Mouse (Mus musculus) retina, postnatal 7 days (tissue): ENCODE data around the gene Plscr1.

Experiments
- DNase-seq: peaks from one replicate; pipeline ENCODE4 v3.0.0-alpha.2; 2012; ENCODE audit warnings: low read depth, low spot score

The Plscr1 gene

DNA sequence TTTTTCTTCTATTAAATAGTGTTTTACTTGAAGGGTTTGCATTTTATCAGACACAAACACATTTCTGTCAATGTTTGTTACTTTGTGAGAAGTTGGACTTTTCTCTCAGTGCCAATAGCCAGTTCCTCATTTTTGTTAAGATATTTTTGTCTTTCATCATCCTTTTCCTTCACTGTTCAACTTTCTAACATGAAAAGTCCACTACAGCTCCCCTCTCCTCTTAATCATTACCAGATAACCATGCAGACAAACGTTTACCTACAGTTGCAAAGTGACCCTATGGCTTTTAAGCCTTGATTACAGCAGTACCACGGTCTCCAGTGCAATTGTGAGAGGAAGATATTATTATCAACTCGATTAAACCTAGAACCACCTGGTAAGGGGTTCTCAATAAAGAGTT lies 51.7 kb downstream of the Plscr1 start:
- no peak for DNase-seq

DNA sequence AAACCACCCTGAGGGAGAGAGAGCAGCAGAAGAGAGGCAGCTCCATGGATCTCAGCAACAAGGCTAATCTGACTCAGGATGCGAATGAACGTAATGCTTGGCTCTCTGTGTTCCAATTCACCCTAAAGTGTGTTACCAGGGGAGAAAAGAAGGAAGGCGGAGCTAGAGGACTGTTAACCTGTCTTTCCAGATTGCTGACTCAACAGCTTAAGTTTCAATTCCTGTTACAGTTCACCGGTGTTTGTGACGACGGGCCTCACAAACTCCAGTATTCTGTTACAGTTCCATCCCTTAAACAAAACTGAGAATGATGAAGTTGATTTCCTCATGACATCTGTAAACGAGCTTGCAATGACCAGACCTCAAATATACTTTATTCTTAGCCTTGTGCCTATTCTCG lies 55.5 kb downstream of the Plscr1 start:
- no peak for DNase-seq

DNA sequence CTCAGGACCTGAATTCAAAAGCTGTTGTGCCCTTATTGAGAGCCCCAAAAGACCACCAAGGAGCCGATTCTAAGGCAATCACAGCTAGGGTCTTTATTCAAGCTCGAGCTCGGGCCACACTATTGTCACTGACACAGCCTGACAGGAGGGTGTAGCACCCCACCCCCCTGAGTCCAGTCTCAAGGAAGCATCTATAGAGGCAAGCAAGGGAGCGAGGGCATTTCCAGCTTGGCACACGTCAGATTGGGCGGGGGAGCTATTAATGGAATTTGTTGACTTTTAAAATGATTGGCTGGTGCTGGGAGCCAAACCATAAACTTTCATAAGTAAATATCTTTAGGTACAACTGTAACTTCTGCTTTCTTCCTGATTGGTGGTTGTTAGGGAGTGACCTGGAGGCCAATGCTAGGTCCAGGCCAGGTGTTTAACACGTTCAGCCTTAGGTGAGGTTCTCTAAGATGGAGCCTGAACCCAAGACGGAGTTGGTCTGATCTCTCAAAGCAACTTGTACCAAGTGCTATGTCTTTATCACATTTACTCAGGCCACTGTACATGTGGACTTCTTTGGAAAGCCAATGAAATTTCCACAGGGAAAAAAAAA lies 56.2 kb downstream of the Plscr1 start:
- no peak for DNase-seq

DNA sequence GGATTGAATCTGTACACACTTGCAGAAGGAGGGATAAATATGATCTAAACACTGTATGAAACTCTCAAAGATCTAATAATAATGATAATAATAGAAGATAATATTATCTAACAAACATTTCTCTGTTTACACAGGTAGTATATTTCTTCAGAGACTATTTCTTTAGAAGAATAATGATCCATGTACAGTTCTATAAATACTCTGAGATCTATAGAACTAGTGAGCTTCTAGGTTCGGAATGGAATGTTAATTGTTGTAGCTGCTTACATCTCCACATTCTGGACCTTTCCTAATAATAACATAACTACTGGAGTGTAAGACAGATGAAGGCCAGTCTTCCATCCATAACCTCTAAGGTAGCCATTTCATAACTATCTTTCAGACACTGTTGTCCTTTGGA lies 59.5 kb downstream of the Plscr1 start, which contains the start of gene 1700057G04Rik:
1700057G04Rik (plus strand) TSS at position 301 of the 400 bp plus-strand sequence.
- DNase-seq = no peak

DNA sequence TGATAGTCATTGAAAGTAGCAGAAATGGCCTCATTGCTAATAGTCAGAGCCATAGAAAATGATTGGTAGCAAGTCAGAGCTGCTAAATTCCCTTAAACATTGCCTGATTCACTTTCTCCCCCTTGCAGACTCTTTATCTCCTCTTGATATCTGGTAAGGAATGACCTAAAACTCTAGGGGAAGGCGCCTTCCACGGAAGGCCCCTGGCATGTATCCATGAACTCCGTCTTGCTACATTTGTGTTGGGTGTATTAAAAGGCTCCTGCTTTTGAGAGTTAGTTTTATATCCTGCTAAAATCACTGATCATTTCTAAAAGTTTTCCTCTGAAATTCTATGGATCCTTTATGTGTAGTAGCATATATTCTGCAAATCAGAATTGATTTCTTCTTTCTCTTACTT lies 67.2 kb downstream of the Plscr1 start:
- DNase-seq = no peak
